Mouse (Mus musculus): ENCODE measurements around the gene Msh4. TPM values are rescaled to one million over a fixed set of nuclear protein-coding genes. Genes with fewer than 3 reads are reported as not detected.

Gene Msh4
- total and polyA plus RNA-seq, 3 experiments: 0.14 to 0.42 (median 0.16) TPM

GRCm38 (mm10) chr3:153852266-153852665 lies 53.7 kb downstream of the Msh4 start:
- Histone ChIP-seq H3K4me1 (ENCODE audit: control insufficient read depth in 1 of 2, insufficient read depth in 2 of 2) (peaks cover 5 to 15% of the 10 kb centered on the region in 2 experiments; a peak in 2 of 4 replicates), H3K4me2 (ENCODE audit: insufficient read depth, low read depth, poor library complexity, severe bottlenecking) (no peak overlapping the region), H3K36me3 (replicated peaks in 1 of 2; ENCODE audit: control insufficient read depth in 1 of 2, insufficient read depth in 1 of 2, low read length in 1 of 2) (no peaks in the 10 kb centered on the region), H3K27me3 (replicated peaks) (no peaks in the 10 kb centered on the region), H3K9ac (ENCODE audit: insufficient read depth, low read depth) (no peak overlapping the region), H3K9me3 (replicated peaks; ENCODE audit: low read length) (no peaks in the 10 kb centered on the region), H3K27ac (ENCODE audit: insufficient read depth, low read depth) (no peak overlapping the region), H3K4me3 (replicated peaks in 1 of 3; ENCODE audit: low read depth in 2 of 3, low read length in 2 of 3, poor library complexity in 1 of 3) (no peak overlapping the region), H3K79me2 (replicated peaks; ENCODE audit: control insufficient read depth, extremely low read depth, insufficient read depth, poor library complexity, severe bottlenecking) (no peaks in the 10 kb centered on the region)
- in situ Hi-C loops (cut with MboI; ENCODE audit: low pct_ligation_motif_present, low pct_unique_long_range_greater_than_20kb, low sequenced_read_pairs): no loop called here
- DNase-seq (ENCODE audit: extremely low read depth): no peak
- TF ChIP-seq TCF12 (IDR thresholded peaks at IDR 0.05; ENCODE audit: low read depth, low read length) (no peak), MAX (IDR thresholded peaks at IDR 0.05; ENCODE audit: low read length) (no peak), MXI1 (IDR thresholded peaks at IDR 0.05; ENCODE audit: low read depth, low read length) (no peak), CHD2 (IDR thresholded peaks at IDR 0.05; ENCODE audit: low read length) (no peak), PAX5 (IDR thresholded peaks at IDR 0.05; ENCODE audit: low read length) (no peak), SIN3A (IDR thresholded peaks at IDR 0.05; ENCODE audit: low read length) (no peak), RCOR1 (conservative IDR thresholded peaks at IDR 0.05; ENCODE audit: low read depth, low read length) (no peak), EP300 (IDR thresholded peaks at IDR 0.05; ENCODE audit: low read length) (no peak), IRF4 (IDR thresholded peaks at IDR 0.05; ENCODE audit: low read depth, low read length) (no peak), HCFC1 (IDR thresholded peaks at IDR 0.05; ENCODE audit: low read depth, low read length) (no peak), TBP (conservative IDR thresholded peaks at IDR 0.05; ENCODE audit: low read depth, low read length) (no peak), JUND (conservative IDR thresholded peaks at IDR 0.05; ENCODE audit: low read depth, low read length) (no peak), KAT2A (IDR thresholded peaks at IDR 0.05; ENCODE audit: insufficient replicate concordance, low read length) (no peak), ZMIZ1 (IDR thresholded peaks at IDR 0.05; ENCODE audit: low read depth, low read length) (no peak), CTCF (conservative IDR thresholded peaks at IDR 0.05 in 1 of 2, IDR thresholded peaks at IDR 0.05 in 1 of 2; ENCODE audit: low read depth in 2 of 2, low read length in 2 of 2) (no peak), MAZ (IDR thresholded peaks at IDR 0.05; ENCODE audit: low read depth, low read length) (no peak), MEF2A (IDR thresholded peaks at IDR 0.05; ENCODE audit: borderline replicate concordance, low read depth, low read length) (no peak), CHD1 (IDR thresholded peaks at IDR 0.05; ENCODE audit: low read depth, low read length) (no peak), NRF1 (IDR thresholded peaks at IDR 0.05; ENCODE audit: low read depth, low read length) (no peak), POLR2A (IDR thresholded peaks at IDR 0.05; ENCODE audit: low read depth, low read length) (no peak)
- dilution Hi-C loops (cut with MboI; ENCODE audit: extremely low pct_ligation_motif_present, extremely low pct_unique_long_range_greater_than_20kb, low sequenced_read_pairs): no loop called here

GRCm38 (mm10) chr3:153850759-153851158 lies 55.2 kb downstream of the Msh4 start:
- H3K79me2 ChIP-seq (replicated peaks; ENCODE audit: control insufficient read depth, extremely low read depth, insufficient read depth, poor library complexity, severe bottlenecking): no peaks in the 10 kb centered on the region
- peaks cover 3 to 13% of the 10 kb centered on the region in 2 experiments; a peak in 2 of 4 replicates for H3K4me1 ChIP-seq (ENCODE audit: control insufficient read depth in 1 of 2, insufficient read depth in 2 of 2)
- dilution Hi-C loops (cut with MboI; ENCODE audit: extremely low pct_ligation_motif_present, extremely low pct_unique_long_range_greater_than_20kb, low sequenced_read_pairs) (no loop called here), in situ Hi-C loops (cut with MboI; ENCODE audit: low pct_ligation_motif_present, low pct_unique_long_range_greater_than_20kb, low sequenced_read_pairs) (no loop called here)
- TF ChIP-seq CHD2 (IDR thresholded peaks at IDR 0.05; ENCODE audit: low read length) (no peak), GABPA (IDR thresholded peaks at IDR 0.05; ENCODE audit: insufficient replicate concordance, low read depth, low read length) (no peak), KAT2A (IDR thresholded peaks at IDR 0.05; ENCODE audit: insufficient replicate concordance, low read length) (no peak), NELFE (IDR thresholded peaks at IDR 0.05; ENCODE audit: low read depth, low read length) (no peak), ZC3H11A (IDR thresholded peaks at IDR 0.05; ENCODE audit: low read depth, low read length) (no peak), ZKSCAN1 (IDR thresholded peaks at IDR 0.05; ENCODE audit: borderline replicate concordance, low read depth, low read length) (no peak)
- no peak overlapping the region for H3K27ac ChIP-seq (ENCODE audit: insufficient read depth, low read depth)
- H3K4me3 ChIP-seq (replicated peaks in 1 of 3; ENCODE audit: low read depth in 2 of 3, low read length in 2 of 3, poor library complexity in 1 of 3): no peak overlapping the region
- H3K9ac ChIP-seq (ENCODE audit: insufficient read depth, low read depth): no peak overlapping the region
- no peak overlapping the region for H3K4me2 ChIP-seq (ENCODE audit: insufficient read depth, low read depth, poor library complexity, severe bottlenecking)
- H3K27me3 ChIP-seq (replicated peaks): no peaks in the 10 kb centered on the region
- no peak for DNase-seq (ENCODE audit: extremely low read depth)
- no peaks in the 10 kb centered on the region for H3K9me3 ChIP-seq (replicated peaks; ENCODE audit: low read length)
- no peaks in the 10 kb centered on the region for H3K36me3 ChIP-seq (replicated peaks in 1 of 2; ENCODE audit: control insufficient read depth in 1 of 2, insufficient read depth in 1 of 2, low read length in 1 of 2)
